Mouse (Mus musculus) CH12.LX (cell line): ENCODE data around the gene Rapgef6. TPM values are rescaled to one million over a fixed set of nuclear protein-coding genes. Genes with fewer than 3 reads are reported as not detected.

Experiments
- DNase-seq: peaks from one replicate; pipeline ENCODE4 v3.0.0-alpha.2; 2013; ENCODE audit errors: extremely low read depth
- H3K27ac ChIP-seq: 2 replicates; pipeline ENCODE4 v1.5.1; 2012; ENCODE audit warnings: low read depth, mild to moderate bottlenecking, control low read depth, moderate library complexity; ENCODE audit not compliant: insufficient read depth
- H3K27me3 ChIP-seq: replicated peaks from 2 replicates; pipeline ENCODE3; 2012; ENCODE audit warnings: inconsistent platforms
- H3K36me3 ChIP-seq, 2 experiments: replicated peaks in 1 of 2; 2 replicates each; pipeline versions ENCODE3 to v1.6.1; 2012; ENCODE audit warnings: inconsistent platforms in 1 of 2, low read length in 1 of 2, mild to moderate bottlenecking in 1 of 2, mixed read lengths in 1 of 2, moderate library complexity in 1 of 2; ENCODE audit not compliant: control insufficient read depth in 1 of 2, insufficient read depth in 1 of 2
- H3K4me1 ChIP-seq, 2 experiments: 2 replicates each; pipeline ENCODE4 v1.6.1; 2012; ENCODE audit warnings: inconsistent platforms in 1 of 2, moderate library complexity in 1 of 2; ENCODE audit not compliant: insufficient read depth in 2 of 2, control insufficient read depth in 1 of 2
- H3K4me2 ChIP-seq: 2 replicates; pipeline ENCODE4 v1.6.1; 2012; ENCODE audit warnings: low read depth, mild to moderate bottlenecking, control low read depth; ENCODE audit not compliant: poor library complexity, insufficient read depth, severe bottlenecking
- H3K4me3 ChIP-seq, 3 experiments: fragments of 150-350 bp in 1 of 3; sonication (generic) in 1 of 3; replicated peaks in 1 of 3; 2 replicates each; pipeline versions ENCODE3 to v1.5.1; 2011 to 2012; ENCODE audit warnings: low read depth in 2 of 3, low read length in 2 of 3, mild to moderate bottlenecking in 2 of 3, moderate library complexity in 2 of 3, control low read depth in 1 of 3, improper control_type of control experiment in 1 of 3, inconsistent platforms in 1 of 3, mixed read lengths in 1 of 3; ENCODE audit not compliant: poor library complexity in 1 of 3
- H3K79me2 ChIP-seq: replicated peaks from 2 replicates; pipeline ENCODE4 v1.6.1; 2012; ENCODE audit warnings: mild to moderate bottlenecking, moderate library complexity; ENCODE audit not compliant: control insufficient read depth, poor library complexity, insufficient read depth, severe bottlenecking; ENCODE audit errors: extremely low read depth
- H3K9ac ChIP-seq: 2 replicates; pipeline ENCODE4 v1.6.1; 2012; ENCODE audit warnings: low read depth, mild to moderate bottlenecking, control low read depth, moderate library complexity; ENCODE audit not compliant: insufficient read depth
- H3K9me3 ChIP-seq: replicated peaks from 2 replicates; pipeline ENCODE3; 2012; ENCODE audit warnings: low read length, inconsistent platforms, mixed read lengths
- BHLHE40 ChIP-seq: IDR thresholded peaks from 2 replicates; pipeline ENCODE4 v1.6.1; 2011; ENCODE audit warnings: mild to moderate bottlenecking, low read depth, low read length, improper control_type of control experiment
- CHD1 ChIP-seq: IDR thresholded peaks from 2 replicates; pipeline ENCODE4 v1.6.1; 2012; ENCODE audit warnings: low read depth, low read length, improper control_type of control experiment, inconsistent platforms
- CHD2 ChIP-seq: IDR thresholded peaks from 2 replicates; pipeline ENCODE4 v1.6.1; 2011; ENCODE audit warnings: low read length, improper control_type of control experiment
- E2F4 ChIP-seq: IDR thresholded peaks from 2 replicates; pipeline ENCODE4 v1.6.1; 2011; ENCODE audit warnings: low read depth, low read length, improper control_type of control experiment; ENCODE audit not compliant: insufficient replicate concordance
- ELF1 ChIP-seq: IDR thresholded peaks from 2 replicates; pipeline ENCODE4 v1.6.1; 2014; ENCODE audit warnings: low read depth, mild to moderate bottlenecking, inconsistent platforms, low read length, improper control_type of control experiment
- EP300 ChIP-seq: IDR thresholded peaks from 2 replicates; pipeline ENCODE4 v1.6.1; 2011; ENCODE audit warnings: low read length, improper control_type of control experiment
- ETS1 ChIP-seq: conservative IDR thresholded peaks from 2 replicates; pipeline ENCODE4 v1.6.1; 2012; ENCODE audit warnings: low read depth, mild to moderate bottlenecking, inconsistent platforms, low read length, improper control_type of control experiment, moderate library complexity
- HCFC1 ChIP-seq: IDR thresholded peaks from 2 replicates; pipeline ENCODE4 v1.6.1; 2012; ENCODE audit warnings: low read depth, mild to moderate bottlenecking, inconsistent platforms, low read length, improper control_type of control experiment
- IRF4 ChIP-seq: IDR thresholded peaks from 2 replicates; pipeline ENCODE4 v1.6.1; 2014; ENCODE audit warnings: low read depth, mild to moderate bottlenecking, inconsistent platforms, low read length, improper control_type of control experiment
- JUN ChIP-seq: IDR thresholded peaks from 2 replicates; pipeline ENCODE4 v1.6.1; 2011; ENCODE audit warnings: low read depth, mild to moderate bottlenecking, low read length, improper control_type of control experiment, moderate library complexity; ENCODE audit not compliant: insufficient read depth
- JUND ChIP-seq: conservative IDR thresholded peaks from 2 replicates; pipeline ENCODE4 v1.6.1; 2011; ENCODE audit warnings: low read depth, low read length, improper control_type of control experiment
- KAT2A ChIP-seq: IDR thresholded peaks from 2 replicates; pipeline ENCODE4 v1.6.1; 2012; ENCODE audit warnings: low read length, improper control_type of control experiment, inconsistent platforms; ENCODE audit not compliant: insufficient replicate concordance
- MAFK ChIP-seq: IDR thresholded peaks from 2 replicates; pipeline ENCODE4 v1.6.1; 2011; ENCODE audit warnings: low read length, improper control_type of control experiment; ENCODE audit not compliant: insufficient replicate concordance
- MAX ChIP-seq: IDR thresholded peaks from 2 replicates; pipeline ENCODE4 v1.6.1; 2011; ENCODE audit warnings: low read length, improper control_type of control experiment
- MAZ ChIP-seq: IDR thresholded peaks from 2 replicates; pipeline ENCODE4 v1.6.1; 2012; ENCODE audit warnings: low read depth, mild to moderate bottlenecking, inconsistent platforms, low read length, improper control_type of control experiment, moderate library complexity
- MEF2A ChIP-seq: IDR thresholded peaks from 2 replicates; pipeline ENCODE4 v1.6.1; 2014; ENCODE audit warnings: low read depth, mild to moderate bottlenecking, inconsistent platforms, low read length, improper control_type of control experiment, borderline replicate concordance
- MXI1 ChIP-seq: IDR thresholded peaks from 2 replicates; pipeline ENCODE4 v1.6.1; 2011; ENCODE audit warnings: mild to moderate bottlenecking, low read depth, low read length, improper control_type of control experiment
- MYC ChIP-seq: IDR thresholded peaks from 2 replicates; pipeline ENCODE4 v1.6.1; 2011; ENCODE audit warnings: low read depth, mild to moderate bottlenecking, improper control_type of control experiment, low read length
- NELFE ChIP-seq: IDR thresholded peaks from 2 replicates; pipeline ENCODE4 v1.6.1; 2011; ENCODE audit warnings: low read depth, low read length, improper control_type of control experiment
- NRF1 ChIP-seq: IDR thresholded peaks from 2 replicates; pipeline ENCODE4 v1.6.1; 2014; ENCODE audit warnings: low read depth, mild to moderate bottlenecking, inconsistent platforms, low read length, improper control_type of control experiment, moderate library complexity
- PAX5 ChIP-seq: IDR thresholded peaks from 2 replicates; pipeline ENCODE4 v1.6.1; 2012; ENCODE audit warnings: low read length, inconsistent platforms, mixed read lengths
- POLR2A ChIP-seq: IDR thresholded peaks from 2 replicates; pipeline ENCODE4 v1.6.1; 2011; ENCODE audit warnings: low read depth, mild to moderate bottlenecking, improper control_type of control experiment, low read length
- POLR2AphosphoS2 ChIP-seq: IDR thresholded peaks from 2 replicates; pipeline ENCODE4 v1.6.1; 2011; ENCODE audit warnings: low read depth, low read length, improper control_type of control experiment
- RAD21 ChIP-seq: IDR thresholded peaks from 2 replicates; pipeline ENCODE4 v1.6.1; 2011; ENCODE audit warnings: low read depth, mild to moderate bottlenecking, low read length, improper control_type of control experiment, moderate library complexity
- RCOR1 ChIP-seq: conservative IDR thresholded peaks from 2 replicates; pipeline ENCODE4 v1.6.1; 2012; ENCODE audit warnings: low read depth, mild to moderate bottlenecking, inconsistent platforms, low read length, improper control_type of control experiment
- SIN3A ChIP-seq: IDR thresholded peaks from 2 replicates; pipeline ENCODE4 v1.6.1; 2012; ENCODE audit warnings: low read length, improper control_type of control experiment, inconsistent platforms
- SMC3 ChIP-seq: IDR thresholded peaks from 2 replicates; pipeline ENCODE4 v1.6.1; 2011; ENCODE audit warnings: low read depth, low read length, improper control_type of control experiment
- TBP ChIP-seq: conservative IDR thresholded peaks from 2 replicates; pipeline ENCODE4 v1.6.1; 2011; ENCODE audit warnings: low read depth, low read length, improper control_type of control experiment
- TCF12 ChIP-seq: IDR thresholded peaks from 2 replicates; pipeline ENCODE4 v1.6.1; 2014; ENCODE audit warnings: low read depth, mild to moderate bottlenecking, inconsistent platforms, low read length, improper control_type of control experiment
- UBTF ChIP-seq: IDR thresholded peaks from 2 replicates; pipeline ENCODE4 v1.6.1; 2012; ENCODE audit warnings: low read depth, mild to moderate bottlenecking, inconsistent platforms, low read length, improper control_type of control experiment, moderate library complexity
- USF1 ChIP-seq: IDR thresholded peaks from 2 replicates; pipeline ENCODE4 v1.6.1; 2014; ENCODE audit warnings: low read depth, mild to moderate bottlenecking, inconsistent platforms, low read length, improper control_type of control experiment
- USF2 ChIP-seq: conservative IDR thresholded peaks from 2 replicates; pipeline ENCODE4 v1.6.1; 2011; ENCODE audit warnings: low read depth, low read length, improper control_type of control experiment
- ZC3H11A ChIP-seq: IDR thresholded peaks from 2 replicates; pipeline ENCODE4 v1.6.1; 2012; ENCODE audit warnings: low read depth, mild to moderate bottlenecking, inconsistent platforms, low read length, improper control_type of control experiment
- ZKSCAN1 ChIP-seq: IDR thresholded peaks from 2 replicates; pipeline ENCODE4 v1.6.1; 2012; ENCODE audit warnings: low read depth, inconsistent platforms, low read length, improper control_type of control experiment, borderline replicate concordance
- ZMIZ1 ChIP-seq: IDR thresholded peaks from 2 replicates; pipeline ENCODE4 v1.6.1; 2012; ENCODE audit warnings: low read depth, mild to moderate bottlenecking, inconsistent platforms, low read length, improper control_type of control experiment
- ZNF384 ChIP-seq: IDR thresholded peaks from 2 replicates; pipeline ENCODE4 v1.6.1; 2012; ENCODE audit warnings: low read depth, low read length, improper control_type of control experiment, inconsistent platforms
- dilution Hi-C: fragments of 300-500 bp; cut with MboI; formaldehyde crosslinking; loops from 2 replicates; pipeline ENCODE4 v1.14.3; 2020; ENCODE audit warnings: low sequenced_read_pairs; ENCODE audit not compliant: extremely low pct_unique_long_range_greater_than_20kb, extremely low pct_ligation_motif_present
- in situ Hi-C: fragments of 300-500 bp; cut with MboI; formaldehyde crosslinking; loops from 3 replicates; pipeline ENCODE4 v1.14.3; 2019; ENCODE audit warnings: low sequenced_read_pairs, low pct_ligation_motif_present, low pct_unique_long_range_greater_than_20kb, mixed read lengths
- polyA plus RNA-seq: library from polyadenylated mRNA; unstranded; fragments of >175 nt; gene quantifications from 2 replicates; pipeline ENCODE4 v1.2.1, GENCODE M21; 2012; ENCODE audit warnings: low read depth; ENCODE audit not compliant: insufficient read length
- total RNA-seq, 2 experiments: library from RNA; depleted of rRNA; stranded (reverse); fragments of 300-350 nt in 1 of 2; fragments of >200 nt in 1 of 2; gene quantifications; 2 replicates each; pipeline ENCODE4 v1.2.3; 2012 to 2014

Rapgef6 gene
- 34.1 and 38.3 TPM in 2 replicates for total RNA-seq (2012; rRNA removed)
- total RNA-seq (2014; rRNA removed), result 36.7 and 39.5 TPM in 2 replicates
- polyA plus RNA-seq, result 54.8 and 63.8 TPM in 2 replicates

GRCm38 (mm10) chr11:54522529-54523430, at the start of gene Rapgef6:
Gene Rapgef6 (plus strand): TSS chr11:54522847.
- DNase-seq, result peak; percentile 100
- Histone ChIP-seq H3K36me3 (peaks cover 0 to 7% of the 10 kb centered on the region in 2 experiments), H3K9ac (peak within 1 kb of the TSS; percentile 96), H3K79me2 (peaks cover 36% of the 10 kb centered on the region), H3K4me1 (peaks cover 8 to 56% of the 10 kb centered on the region in 2 experiments), H3K27ac (peak within 1 kb of the TSS; percentile 78), H3K4me2 (peak within 1 kb of the TSS; percentile 92), H3K27me3 (no peaks in the 10 kb centered on the region), H3K9me3 (no peaks in the 10 kb centered on the region), H3K4me3 (peak within 1 kb of the TSS; percentile 76 to 89 (median 82))
- in situ Hi-C loops (loop anchor here (10.0 kb wide), 1 partner anchor 342 kb away; the partner anchor contains the start of genes Hint1 and Lyrm7), dilution Hi-C loops (no loop called here)
- TF ChIP-seq CHD1 (no peak), MAZ (peak; percentile 88), MAFK (no peak; the same call in 1 of the 2 replicates), MEF2A (peak; percentile 100), TBP (peak; percentile 24; the same call in 1 of the 2 replicates), POLR2A (peak; percentile 99), SIN3A (peak; percentile 94), E2F4 (peak; percentile 78; the same call in 1 of the 2 replicates), TCF12 (peak; percentile 96), JUN (0 out of 2 replicates have a peak, but pooled peaks have one; percentile 8), ELF1 (peak; percentile 99), POLR2AphosphoS2 (peak; percentile 96), USF2 (no peak), KAT2A (peak; percentile 75; the same call in 1 of the 2 replicates), NELFE (peak; percentile 98), BHLHE40 (peak; percentile 69), HCFC1 (peak; percentile 81), USF1 (no peak), ZMIZ1 (peak; percentile 98; the same call in 1 of the 2 replicates), PAX5 (no peak), MAX (peak; percentile 86), ETS1 (peak; percentile 93), SMC3 (no peak), CHD2 (peak; percentile 97), JUND (no peak), MXI1 (peak; percentile 80), UBTF (peak; percentile 89), RCOR1 (no peak; the same call in 1 of the 2 replicates), EP300 (peak; percentile 65), MYC (0 out of 2 replicates have a peak, but pooled peaks have one; percentile 43), NRF1 (peak; percentile 100), IRF4 (peak; percentile 75), ZKSCAN1 (no peak), ZNF384 (no peak), ZC3H11A (no peak), RAD21 (no peak)
- TF ChIP-seq, all 38 proteins: peak for 24
